Mouse (Mus musculus): ENCODE measurements around the gene Gatad1.

DNA sequence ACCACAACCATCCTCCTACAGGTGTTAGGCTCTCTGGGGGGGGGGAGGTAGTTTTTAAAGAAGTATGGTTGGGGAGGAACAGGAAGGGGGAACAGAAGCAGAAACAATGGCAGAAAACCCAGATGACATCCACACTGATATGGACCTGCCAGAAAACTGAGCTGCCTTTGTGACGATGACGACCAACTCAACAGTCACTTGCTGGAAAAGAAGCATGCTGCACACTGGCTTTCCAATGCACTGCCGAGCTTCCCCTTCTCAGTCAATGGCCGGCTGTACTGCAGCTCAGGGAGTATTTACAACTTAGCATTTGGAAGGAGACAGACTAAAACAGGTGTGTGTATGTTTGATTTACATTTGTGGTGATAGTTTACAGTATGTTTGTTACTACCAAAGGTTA, 38.2 kb upstream of the Gatad1 start:
- no peak for TF ChIP-seq TAL1 (IDR thresholded peaks at IDR 0.05; ENCODE audit: low read length)
- TF ChIP-seq GATA1 (IDR thresholded peaks at IDR 0.05; ENCODE audit: low read length): no peak

Data from erythroblast, embryonic 14.5 days (primary cell).